27 mouse cellular contexts compared by ENCODE assay signal in genomic region chr11:78568827-78569226, GRCm38 (mm10).
"Had no signal": no experiment of that assay in that cellular context is flagged by ENCODE, and none has a peak within 500 bp of the region (broad histone marks: within the 10 kb centered on the region; RNA-seq: fewer than 3 reads in every experiment).

No protein-coding gene starts in this region.

- H3K36me3 ChIP-seq: intestine, embryonic 15.5 days had no signal

- H3K4me2 ChIP-seq: heart, embryonic 11.5 days; heart, embryonic 13.5 days; heart, embryonic 15.5 days; hindbrain, embryonic 12.5 days; hindbrain, embryonic 14.5 days; intestine, embryonic 15.5 days; kidney, embryonic 15.5 days; limb, embryonic 13.5 days; limb, embryonic 15.5 days had no signal

- H3K4me3 ChIP-seq: gastrocnemius, adult 2 months; heart, adult 2 months; heart, embryonic 13.5 days; heart, embryonic 15.5 days; hindbrain, embryonic 10.5 days; hindbrain, embryonic 12.5 days; intestine, embryonic 15.5 days; kidney, embryonic 15.5 days; limb, embryonic 13.5 days; limb, embryonic 15.5 days had no signal

- H3K27me3 ChIP-seq: heart, embryonic 13.5 days; heart, embryonic 15.5 days; hindbrain, embryonic 12.5 days; intestine, embryonic 15.5 days; kidney, embryonic 15.5 days; limb, embryonic 13.5 days; limb, embryonic 15.5 days had no signal

- DNase-seq: gastrocnemius, adult 2 months; gastrocnemius, postnatal 10 days; gastrocnemius, postnatal 25 days; heart, adult 2 months; heart, postnatal 4 days; kidney, adult 18-20 months; kidney, adult 9 months; kidney, postnatal 14 days; kidney, postnatal 36 days; layer of hippocampus, adult 9-11 months; layer of hippocampus, postnatal 36 days; left cerebral cortex, postnatal 4 days had no signal

- H3K4me1 ChIP-seq: hindbrain, embryonic 10.5 days; hindbrain, embryonic 12.5 days; intestine, embryonic 15.5 days; limb, embryonic 13.5 days; limb, embryonic 15.5 days had no signal

- H3K27ac ChIP-seq: gastrocnemius, adult 2 months; heart, adult 2 months; hindbrain, embryonic 10.5 days; hindbrain, embryonic 12.5 days; hindbrain, embryonic 14.5 days; intestine, embryonic 15.5 days; kidney, embryonic 15.5 days; kidney, postnatal 0 days; limb, embryonic 13.5 days; limb, embryonic 15.5 days; liver, embryonic 14.5 days had no signal

- ATAC-seq: hindbrain, embryonic 16.5 days; inflammation-experienced regulatory T-cells, adult 6 months; intestine, embryonic 15.5 days; intestine, postnatal 0 days had no signal

- H3K9ac ChIP-seq: heart, embryonic 13.5 days; heart, embryonic 15.5 days; hindbrain, embryonic 12.5 days; hindbrain, embryonic 14.5 days; intestine, embryonic 15.5 days; kidney, embryonic 15.5 days; limb, embryonic 13.5 days; limb, embryonic 15.5 days; liver, embryonic 14.5 days had no signal

- H3K9me3 ChIP-seq: heart, embryonic 13.5 days; heart, embryonic 15.5 days; hindbrain, embryonic 10.5 days; hindbrain, embryonic 12.5 days; intestine, embryonic 15.5 days; kidney, embryonic 15.5 days; limb, embryonic 13.5 days; limb, embryonic 15.5 days had no signal
